Mouse (Mus musculus) myocyte (in vitro differentiated cells): ENCODE results near the gene Gtf3c5.

ENCODE experiments used
- MAX ChIP-seq: IDR thresholded peaks from one replicate; pipeline ENCODE4 v1.6.1; 2011; ENCODE audit warnings: low read depth, mild to moderate bottlenecking, control low read depth
- POLR2A ChIP-seq: IDR thresholded peaks from one replicate; pipeline ENCODE4 v1.6.1; 2011; ENCODE audit warnings: low read depth, mild to moderate bottlenecking, control low read depth, moderate library complexity; ENCODE audit not compliant: insufficient read length
- POLR2AphosphoS2 ChIP-seq: IDR thresholded peaks from one replicate; pipeline ENCODE4 v1.6.1; 2011; ENCODE audit warnings: low read depth, control low read depth; ENCODE audit not compliant: insufficient read length
- TCF12 ChIP-seq: IDR thresholded peaks from one replicate; pipeline ENCODE4 v1.6.1; 2011; ENCODE audit warnings: mild to moderate bottlenecking, control low read depth; ENCODE audit not compliant: poor library complexity, insufficient read depth, severe bottlenecking
- USF1 ChIP-seq: IDR thresholded peaks from one replicate; pipeline ENCODE4 v1.6.1; 2011; ENCODE audit warnings: low read depth, mild to moderate bottlenecking, control low read depth, moderate library complexity

GRCm38 (mm10) chr2:28539206-28539605 lies 44.3 kb downstream of the Gtf3c5 start:
- peak; percentile 96 for TF ChIP-seq TCF12
- TF ChIP-seq USF1 = peak; percentile 91
- peak; percentile 66 for TF ChIP-seq POLR2A
- TF ChIP-seq MAX = no peak
- TF ChIP-seq POLR2AphosphoS2 = peak; percentile 64
